Mouse (Mus musculus) cerebellum, adult 2 months (tissue): ENCODE data around the gene Hoga1. TPM values are rescaled to one million over a fixed set of nuclear protein-coding genes. Genes with fewer than 3 reads are reported as not detected.

Source experiments
- DNase-seq, 2 experiments: peaks; one replicate each; pipeline ENCODE4 v3.0.0; 2021
- H3K27ac ChIP-seq: fragments of 200-500 bp; 2 replicates; pipeline ENCODE4 v1.5.1; 2012; ENCODE audit warnings: low read length, control low read depth, inconsistent platforms; ENCODE audit not compliant: insufficient read depth
- H3K27me3 ChIP-seq: fragments of 200-500 bp; 2 replicates; pipeline ENCODE4 v1.6.1; 2012; ENCODE audit warnings: inconsistent platforms, mild to moderate bottlenecking, low read length, moderate library complexity; ENCODE audit not compliant: control insufficient read depth, insufficient read depth
- H3K4me1 ChIP-seq: fragments of 200-500 bp; 2 replicates; pipeline ENCODE4 v1.6.1; 2011; ENCODE audit warnings: low read length; ENCODE audit not compliant: control insufficient read depth, insufficient read depth
- H3K4me3 ChIP-seq: fragments of 200-500 bp; replicated peaks from 2 replicates; pipeline ENCODE3; 2011; ENCODE audit warnings: mild to moderate bottlenecking, low read depth, low read length, control low read depth; ENCODE audit not compliant: insufficient read depth
- CTCF ChIP-seq: fragments of 200-500 bp; IDR thresholded peaks from 2 replicates; pipeline ENCODE4 v1.5.1; 2011; ENCODE audit warnings: low read depth, mild to moderate bottlenecking, control low read depth, low read length, moderate library complexity, borderline replicate concordance; ENCODE audit not compliant: insufficient read depth
- POLR2A ChIP-seq: fragments of 200-500 bp; IDR thresholded peaks from 2 replicates; pipeline ENCODE4 v1.6.1; 2011; ENCODE audit warnings: low read length, control low read depth, borderline replicate concordance; ENCODE audit not compliant: insufficient read depth
- WGBS: fragments of 180-500 bp; shearing (Covaris S2); methylation state at CpG from one replicate; pipeline ENCODE4 v1.1.7; 2018; 5-methylcytosine and 5-hydroxymethylcytosine counted together
- polyA plus RNA-seq: library from polyadenylated mRNA; depleted of rRNA; stranded (reverse); fragments of >200 nt; gene quantifications from 2 replicates; pipeline ENCODE4 v1.2.3, GENCODE M21; 2012

Gene Hoga1
- polyA plus RNA-seq, 1 experiment, result 2.4 TPM

DNA sequence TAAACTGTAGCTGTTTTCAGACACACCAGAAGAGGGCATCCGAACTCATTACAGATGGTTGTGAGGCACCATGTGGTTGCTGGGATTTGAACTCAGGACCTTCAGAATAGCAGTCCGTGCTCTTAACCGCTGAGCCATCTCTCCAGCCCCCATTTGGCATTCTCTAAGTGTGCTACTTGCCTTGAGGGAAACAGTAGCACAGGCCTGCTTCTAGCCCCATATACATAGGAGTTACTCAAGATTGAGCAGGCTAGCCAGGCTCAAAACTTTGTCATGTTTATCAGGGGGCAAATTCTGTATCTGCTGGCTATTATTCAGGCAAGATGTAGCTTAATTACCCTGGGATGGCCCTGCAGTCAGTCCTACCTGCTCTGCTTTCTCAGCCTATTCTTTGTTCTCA lies 5.9 kb downstream of the Hoga1 start:
- H3K27me3 ChIP-seq, result no peaks in the 10 kb centered on the region
- WGBS, result 83% methylated on average over 3 of the region's 3 CpGs
- no peak overlapping the region for H3K27ac ChIP-seq
- no peak for DNase-seq
- no peaks in the 10 kb centered on the region for H3K4me1 ChIP-seq
- no peak for TF ChIP-seq POLR2A
- no peak for TF ChIP-seq CTCF
- H3K4me3 ChIP-seq, result no peak overlapping the region

DNA sequence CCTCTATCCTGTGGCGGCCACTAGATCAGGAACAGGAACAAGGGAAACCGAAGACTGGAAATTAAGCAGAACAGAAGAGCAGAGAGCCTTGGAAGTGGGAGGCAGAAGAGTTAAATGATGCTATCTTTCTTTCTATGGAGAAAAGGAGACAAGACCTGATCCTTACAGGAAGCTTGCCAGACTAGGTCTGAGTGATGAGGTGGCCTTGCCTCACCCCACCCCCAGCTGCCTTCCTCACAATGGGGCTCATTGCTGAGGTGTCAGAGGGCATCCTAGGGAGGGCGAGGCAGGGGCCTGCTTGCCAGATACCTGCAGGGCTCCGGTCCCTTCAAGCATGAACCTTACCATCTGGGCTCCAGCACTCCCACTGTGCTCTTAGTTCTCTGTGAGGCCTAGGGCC lies 6.5 kb downstream of the Hoga1 start, which contains the start of gene 4933411K16Rik:
Gene 4933411K16Rik, plus strand, starts transcription at position 301 of the 400 bp plus-strand sequence.
- WGBS, result 55% methylated on average over 4 of the region's 4 CpGs
- H3K27ac ChIP-seq, result no peak within 1 kb of the TSS

DNA sequence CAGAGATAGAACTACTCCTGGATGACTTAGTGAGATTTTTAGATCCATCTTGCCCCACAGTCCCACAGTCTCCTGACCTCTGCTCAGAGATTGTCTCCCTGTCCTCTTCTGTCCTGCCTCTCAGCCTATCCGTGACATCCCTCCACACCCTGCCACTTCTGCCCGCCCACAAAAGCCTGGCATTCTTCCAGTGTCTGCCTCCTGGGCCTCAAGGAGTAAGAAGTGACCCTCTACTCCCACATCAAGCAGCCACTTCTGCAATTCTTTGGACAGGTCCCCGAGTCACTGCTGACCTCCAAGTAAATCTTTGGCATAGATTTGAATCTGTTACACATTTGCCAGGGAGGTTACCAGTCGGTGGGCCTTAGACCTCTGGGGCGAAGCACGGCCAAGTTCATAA lies 8.8 kb downstream of the Hoga1 start:
- H3K27me3 ChIP-seq, result no peaks in the 10 kb centered on the region
- H3K27ac ChIP-seq, result no peak overlapping the region
- 61% methylated on average over 6 of the region's 6 CpGs for WGBS
- TF ChIP-seq CTCF, result no peak
- TF ChIP-seq POLR2A, result no peak
- no peak for DNase-seq
- H3K4me1 ChIP-seq, result no peaks in the 10 kb centered on the region
- no peak overlapping the region for H3K4me3 ChIP-seq

More for the DNA sequence above, 6.5 kb downstream of the Hoga1 start, which contains the start of gene 4933411K16Rik:
- TF ChIP-seq POLR2A (no peak), CTCF (no peak)
- H3K27me3 ChIP-seq, result no peaks in the 10 kb centered on the region
- DNase-seq, result no peak
- no peaks in the 10 kb centered on the region for H3K4me1 ChIP-seq
- no peak within 1 kb of the TSS for H3K4me3 ChIP-seq

DNA sequence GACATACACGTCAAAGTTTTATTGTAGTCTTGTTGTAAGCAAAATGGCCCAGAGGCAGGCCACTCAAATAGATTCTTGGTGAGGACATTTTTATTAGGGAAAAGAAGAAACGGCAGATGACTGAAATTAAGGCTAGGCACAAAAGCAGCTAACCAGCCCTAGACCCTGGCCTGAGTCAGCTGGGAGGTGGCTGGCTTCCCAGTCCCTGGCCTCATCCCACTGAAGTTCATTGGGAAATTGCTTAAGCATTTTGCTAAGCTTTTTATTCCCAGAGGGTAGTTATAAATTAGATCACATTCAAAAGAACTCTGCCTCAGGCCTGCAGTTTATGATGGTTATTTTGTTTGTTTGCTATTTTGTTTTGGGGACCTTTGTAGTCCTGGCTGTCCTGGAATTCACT lies 10.5 kb downstream of the Hoga1 start:
- no peaks in the 10 kb centered on the region for H3K4me1 ChIP-seq
- WGBS, result 76% methylated on average over 2 of the region's 2 CpGs
- H3K4me3 ChIP-seq, result no peak overlapping the region
- no peaks in the 10 kb centered on the region for H3K27me3 ChIP-seq
- no peak overlapping the region for H3K27ac ChIP-seq
- TF ChIP-seq CTCF, result no peak
- no peak for TF ChIP-seq POLR2A
- DNase-seq, result no peak

DNA sequence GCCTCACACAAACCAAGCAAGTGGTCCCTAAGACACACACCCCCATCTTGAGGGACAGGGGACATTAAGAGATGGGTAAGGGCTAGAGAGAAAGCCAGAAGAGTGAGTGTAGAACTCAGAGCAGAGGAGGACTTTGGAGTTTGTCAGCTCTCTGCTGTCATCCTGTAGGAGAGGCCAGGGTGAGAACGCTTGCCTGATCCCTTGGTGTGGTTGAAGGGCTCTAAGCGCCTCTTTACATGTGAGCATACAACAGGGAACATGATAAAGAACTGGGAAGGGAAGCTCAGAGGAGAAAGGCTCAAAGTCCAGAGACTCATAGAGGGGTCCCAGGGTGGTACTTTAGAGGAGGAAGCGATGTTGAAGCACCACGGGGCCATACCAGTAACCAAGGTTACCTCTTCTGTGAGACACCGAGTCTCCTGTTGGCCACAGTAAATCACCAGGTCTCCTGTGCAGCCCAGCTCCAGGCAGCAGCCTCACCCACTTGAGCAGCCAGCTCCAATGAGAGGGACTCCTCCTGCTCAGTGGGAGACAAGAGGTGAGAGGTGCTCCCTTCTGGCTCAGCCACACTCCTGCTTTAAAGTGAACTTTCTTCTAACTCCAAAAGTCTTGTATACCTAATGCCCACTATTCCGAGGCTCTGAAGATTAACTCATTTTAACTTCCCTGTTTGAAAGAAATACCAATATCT lies 11.5 kb downstream of the Hoga1 start:
- no peak overlapping the region for H3K4me3 ChIP-seq
- H3K27ac ChIP-seq, result no peak overlapping the region
- H3K4me1 ChIP-seq, result no peaks in the 10 kb centered on the region
- WGBS, result 81% methylated on average over 6 of the region's 6 CpGs
- DNase-seq, result no peak
- no peaks in the 10 kb centered on the region for H3K27me3 ChIP-seq
- TF ChIP-seq POLR2A (no peak), CTCF (no peak)

DNA sequence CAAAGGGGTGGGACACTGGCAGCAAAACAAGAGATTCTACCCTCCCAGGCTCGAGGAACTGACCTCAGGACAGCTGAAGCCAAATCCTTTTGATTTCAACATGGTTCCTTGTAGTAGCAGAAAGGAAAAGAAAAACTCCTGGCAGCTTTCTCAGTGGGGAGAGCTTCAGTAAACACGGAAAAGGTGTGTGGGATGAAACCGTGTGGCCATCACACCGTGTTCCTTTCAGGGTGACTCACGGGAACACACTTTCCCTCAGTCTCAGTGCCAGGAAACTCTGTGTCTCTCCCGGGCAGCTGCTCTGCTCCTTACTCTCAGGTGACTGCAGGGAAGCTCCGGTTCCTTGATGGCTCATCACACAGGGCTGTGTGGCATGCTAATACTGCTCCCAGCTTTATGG lies 13.0 kb downstream of the Hoga1 start:
- no peak for DNase-seq
- Histone ChIP-seq H3K27me3 (no peaks in the 10 kb centered on the region), H3K4me1 (no peaks in the 10 kb centered on the region), H3K27ac (no peak overlapping the region), H3K4me3 (no peak overlapping the region)
- 58% methylated on average over 7 of the region's 7 CpGs for WGBS
- TF ChIP-seq CTCF (no peak), POLR2A (no peak)

DNA sequence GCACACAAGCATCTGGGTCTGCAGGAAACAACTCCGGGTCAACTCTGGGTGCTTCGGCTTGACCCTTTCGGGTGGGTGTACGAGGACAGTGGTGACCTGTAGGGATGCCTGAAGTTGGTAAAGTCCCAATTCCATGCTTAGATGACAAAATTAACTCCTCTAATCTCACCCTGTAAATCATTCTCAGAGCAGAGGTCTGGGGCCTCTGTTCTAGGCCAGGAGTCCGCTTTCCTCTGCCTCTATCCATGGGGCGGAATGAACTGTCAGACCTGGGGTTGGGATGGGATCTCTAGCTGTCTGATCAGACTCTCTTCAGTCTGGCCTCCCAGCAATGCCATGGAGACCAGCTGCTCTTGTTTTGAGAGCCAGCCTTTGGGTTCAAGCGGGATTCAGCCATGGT lies 16.0 kb downstream of the Hoga1 start:
- DNase-seq, result no peak
- H3K27ac ChIP-seq, result no peak overlapping the region
- 85% methylated on average over 7 of the region's 7 CpGs for WGBS
- H3K4me1 ChIP-seq, result no peaks in the 10 kb centered on the region
- no peaks in the 10 kb centered on the region for H3K27me3 ChIP-seq
- TF ChIP-seq POLR2A (no peak), CTCF (no peak)
- no peak overlapping the region for H3K4me3 ChIP-seq
